Mouse (Mus musculus): ENCODE results near the gene Cs. TPM values are rescaled to one million over a fixed set of nuclear protein-coding genes. Genes with fewer than 3 reads are reported as not detected.

Gene Cs
- 18.2 TPM for polyA plus RNA-seq (2015; fragmentation: Illumina TruSeq; extraction: RNeasy Lipid Tissue Mini Kit (QIAGEN cat#74804); ENCODE audit: insufficient read depth, low read depth, low replicate concordance)

DNA sequence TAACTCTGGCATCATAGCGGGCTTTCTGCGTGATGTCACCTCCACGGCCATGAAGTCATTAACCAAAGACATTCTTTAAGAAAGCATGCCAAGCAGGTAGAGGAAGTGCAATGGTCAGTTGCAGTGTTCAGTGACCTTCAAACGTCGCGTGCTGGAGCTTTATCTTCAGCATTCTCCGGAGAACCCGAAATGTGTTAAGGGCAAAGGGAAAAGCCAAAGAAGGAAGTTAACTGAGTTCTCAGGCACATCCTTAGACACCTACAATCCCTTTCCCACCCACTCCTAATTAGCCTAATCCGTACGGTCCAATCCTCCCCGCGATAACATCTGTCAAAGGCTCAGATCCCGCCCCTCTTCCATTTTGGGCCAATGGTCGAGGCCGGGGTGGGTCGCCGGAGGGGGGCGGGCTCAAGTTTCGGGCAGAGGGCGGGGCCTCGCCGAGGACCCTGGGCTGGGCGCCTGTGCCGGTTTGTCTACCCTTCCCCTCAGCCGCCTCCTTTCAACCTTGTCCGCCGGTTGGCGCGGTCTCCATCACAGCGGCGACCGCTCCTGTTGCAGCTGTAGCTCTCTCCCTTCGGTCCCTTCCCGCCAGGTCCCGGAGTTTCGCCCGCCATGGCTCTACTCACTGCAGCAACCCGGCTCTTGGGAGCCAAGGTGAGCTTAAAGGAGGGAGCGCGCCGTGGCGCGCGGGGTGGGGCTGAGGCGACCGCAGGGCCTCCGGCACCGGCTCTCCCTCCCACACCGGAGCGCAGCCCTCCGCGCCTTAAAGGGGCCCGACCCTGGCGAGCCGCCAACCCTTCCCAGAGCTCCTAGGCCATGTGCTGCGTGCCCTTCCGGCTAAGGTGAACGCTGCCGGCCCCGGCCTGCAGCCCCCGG lies at the start of gene Cs:
TSS of gene Cs (plus strand) at position 429 of the 876 bp plus-strand sequence.

GRCm38 (mm10) chr10:128298702-128299171 lies 38.8 kb upstream of the Cs start, which contains the start of gene Il23a:
TSS of gene Il23a (minus strand) at chr10:128298752.

GRCm38 (mm10) chr10:128303126-128304021 lies 34.2 kb upstream of the Cs start, which contains the start of gene Pan2:
TSS of gene Pan2 (plus strand) at chr10:128303335.

DNA sequence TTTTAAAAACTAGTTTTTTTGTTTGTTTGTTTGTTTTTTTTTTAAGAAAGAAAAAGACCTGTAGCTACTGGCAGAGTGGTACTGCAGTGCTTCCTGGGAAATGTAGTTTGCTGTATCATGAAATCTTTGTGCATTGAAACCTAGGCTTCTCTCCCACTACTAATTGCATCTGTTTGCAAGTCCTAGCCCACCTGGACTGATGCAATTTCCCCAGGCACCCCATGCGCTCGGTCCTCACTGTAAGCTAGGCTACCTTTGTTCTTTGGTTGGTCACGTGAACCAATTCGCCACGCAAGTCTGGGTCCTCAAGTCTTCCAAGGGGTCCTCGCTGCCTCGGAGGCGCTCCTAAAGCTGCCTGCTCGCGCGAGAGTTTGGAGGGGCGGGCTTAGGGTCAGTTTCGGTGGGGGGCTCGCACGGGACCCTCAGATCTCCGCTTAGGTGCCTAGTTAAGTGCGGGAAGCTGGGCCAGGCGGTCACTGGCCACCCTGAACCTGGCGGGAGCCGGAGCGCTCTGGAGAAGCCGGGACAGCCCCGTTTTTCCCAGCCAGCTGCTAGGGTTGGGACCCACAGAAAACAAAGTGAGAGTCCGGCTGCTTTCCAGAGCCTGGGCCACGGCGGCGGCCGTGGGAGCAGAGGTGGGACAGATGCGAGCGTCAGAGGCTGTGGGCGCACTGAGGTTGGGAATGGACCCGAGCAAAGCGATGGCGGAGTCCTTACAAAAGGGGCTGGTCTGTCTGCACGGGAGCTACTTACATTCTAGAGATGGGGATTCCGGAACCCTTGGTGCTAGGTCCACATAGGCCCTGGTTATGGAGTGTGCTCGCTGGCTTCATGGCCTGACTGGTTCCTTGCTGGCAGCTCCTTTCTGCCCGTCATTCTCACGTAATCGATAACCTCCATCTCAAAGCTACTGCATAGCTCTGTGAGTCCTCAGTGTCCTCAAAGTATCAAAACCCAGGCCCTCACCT lies 15.1 kb upstream of the Cs start, which contains the start of gene Cnpy2:
TSS of gene Cnpy2 (plus strand) at position 319 of the 968 bp plus-strand sequence.

DNA sequence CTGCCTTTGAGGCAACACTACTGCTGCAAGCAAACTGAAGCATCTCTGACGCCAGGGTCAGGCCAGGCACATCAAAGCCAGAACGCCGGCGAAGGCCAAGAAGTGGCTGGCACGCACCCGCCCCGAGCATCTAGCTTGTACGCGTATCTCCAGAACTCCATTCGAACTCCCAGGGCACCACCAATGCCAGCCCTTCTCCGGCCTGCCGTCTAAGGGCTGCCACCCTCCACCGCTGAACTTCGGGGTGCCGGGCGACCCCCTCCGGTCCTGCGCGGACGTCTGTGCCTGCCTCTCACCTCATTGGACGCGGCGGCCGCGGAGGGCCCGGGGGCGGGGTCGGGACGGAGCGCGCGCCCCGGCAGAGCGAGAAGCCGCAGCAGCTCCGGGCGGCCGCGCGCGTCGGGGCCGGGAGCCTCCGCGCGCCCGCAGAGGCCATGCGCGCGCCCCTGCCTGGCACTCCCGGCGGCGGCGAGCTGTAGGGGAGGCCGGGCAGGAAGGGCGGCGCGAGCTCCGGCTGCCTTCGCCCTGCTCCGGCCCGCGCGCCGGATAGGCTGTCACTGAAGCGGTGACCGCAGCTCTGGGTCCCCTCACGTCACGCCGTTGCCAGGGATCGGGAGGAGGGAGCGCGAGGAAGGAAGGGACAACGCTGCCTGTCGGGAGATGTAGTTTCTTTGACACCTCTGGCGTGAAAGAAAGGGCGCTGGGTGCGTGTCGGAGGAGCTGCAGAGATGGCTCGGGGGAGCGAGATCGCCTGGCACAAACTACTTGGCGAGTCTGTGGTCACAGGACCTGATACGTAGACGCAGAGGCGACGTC lies 31.1 kb downstream of the Cs start, which contains the start of gene Coq10a:
TSS of gene Coq10a (minus strand) at position 596 of the 816 bp plus-strand sequence.

DNA sequence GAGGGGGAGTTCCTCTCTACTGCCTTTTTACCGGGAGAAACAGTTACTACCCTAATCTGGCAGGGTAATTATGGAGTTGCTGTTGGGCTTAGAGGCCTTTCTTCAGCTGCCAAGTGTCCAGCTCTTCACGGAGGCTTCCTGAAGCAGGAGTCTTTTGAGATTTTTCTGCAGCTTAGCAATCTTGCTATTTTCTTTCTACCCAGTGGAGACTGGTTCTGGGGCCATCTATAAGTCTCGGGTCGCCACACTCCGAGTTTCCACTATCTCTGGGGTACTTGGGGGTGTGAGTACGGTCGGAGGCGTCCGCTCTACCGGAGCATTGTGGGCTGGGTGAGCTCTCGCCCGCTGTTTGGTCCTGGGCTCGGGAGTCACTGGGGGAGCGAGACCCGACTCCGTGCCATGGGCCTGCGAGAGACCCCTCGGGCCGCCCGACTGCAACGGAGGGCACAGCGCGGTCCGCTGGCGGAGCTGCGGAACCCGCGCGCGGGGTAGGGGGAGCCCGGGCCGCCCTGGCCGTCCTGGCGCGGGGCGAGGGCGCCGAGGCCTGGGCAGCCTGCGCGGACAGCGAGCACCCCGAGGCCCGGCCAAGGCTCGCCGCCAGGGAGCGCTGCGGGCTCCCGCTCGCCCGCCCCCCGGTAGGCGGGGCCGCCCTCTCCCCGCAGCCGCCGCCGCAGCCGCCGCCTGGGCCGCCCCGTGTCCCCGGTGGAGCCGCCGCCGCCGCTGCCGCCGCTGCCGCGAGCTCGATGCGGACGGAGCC lies 39.1 kb downstream of the Cs start, which contains the start of gene Ankrd52:
TSS of gene Ankrd52 (plus strand) at position 661 of the 757 bp plus-strand sequence.

GRCm38 (mm10) chr10:128401056-128401455 lies 63.5 kb downstream of the Cs start, which contains the start of gene Slc39a5:
TSS of gene Slc39a5 (minus strand) at chr10:128401229.

DNA sequence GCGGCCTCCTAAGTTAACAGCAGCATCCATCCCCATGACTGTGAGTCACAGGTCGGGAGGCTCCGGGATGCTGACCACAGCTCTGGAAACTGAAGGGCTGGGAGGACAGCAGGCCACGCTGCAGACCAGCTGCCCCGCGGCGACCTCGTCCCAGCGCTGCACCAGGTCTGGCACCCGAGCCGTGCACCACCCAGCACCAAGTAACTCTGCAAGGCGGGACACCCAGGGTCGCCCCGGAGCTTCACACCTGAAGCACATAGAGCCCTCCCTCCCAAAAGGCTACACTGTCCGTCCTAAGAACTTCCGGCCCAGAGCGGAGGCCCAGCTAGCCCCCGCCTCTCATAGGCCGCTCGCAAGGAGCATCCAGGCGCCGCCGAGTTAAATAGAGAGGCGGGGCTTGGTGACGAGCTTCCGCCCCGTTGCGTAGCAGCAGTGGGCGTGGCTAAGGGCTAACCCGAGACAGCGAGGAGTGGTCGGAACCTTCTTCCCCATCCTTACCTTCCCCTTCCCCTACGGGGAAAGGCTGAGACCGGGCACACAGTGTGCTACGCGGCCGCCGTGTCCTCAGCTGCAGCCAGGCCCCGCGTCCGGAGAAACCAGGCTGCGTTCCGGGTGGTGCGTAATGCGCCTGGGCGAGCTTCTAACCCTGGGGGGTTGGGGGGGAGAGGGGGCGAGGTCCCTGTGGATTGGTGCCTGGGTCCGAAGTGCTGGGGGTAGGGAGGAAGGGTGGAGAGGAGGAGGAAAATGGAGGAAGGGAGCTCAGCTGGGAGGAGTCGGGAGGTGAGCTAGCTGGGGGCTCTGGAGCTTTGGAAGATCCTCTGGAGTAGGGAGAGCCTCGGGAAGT lies 73.9 kb downstream of the Cs start, which contains the start of the genes Nabp2 and Rnf41:
TSS of gene Nabp2 (minus strand) at position 282 of the 844 bp plus-strand sequence.
TSS of gene Rnf41 (plus strand) at position 447 of the 844 bp plus-strand sequence.

Other genes starting within 250 kb of the Cs start
- 9.4 TPM for gene Baz2a, start 246.2 kb upstream of the Cs start, polyA plus RNA-seq (2015; fragmentation: Illumina TruSeq; extraction: RNeasy Lipid Tissue Mini Kit (QIAGEN cat#74804); ENCODE audit: insufficient read depth, low read depth, low replicate concordance)
- 11.2 TPM for gene Rbms2, start 157.4 kb upstream of the Cs start, polyA plus RNA-seq (2015; fragmentation: Illumina TruSeq; extraction: RNeasy Lipid Tissue Mini Kit (QIAGEN cat#74804); ENCODE audit: insufficient read depth, low read depth, low replicate concordance)
- gene Gls2, start 143.3 kb upstream of the Cs start, polyA plus RNA-seq (2015; fragmentation: Illumina TruSeq; extraction: RNeasy Lipid Tissue Mini Kit (QIAGEN cat#74804); ENCODE audit: insufficient read depth, low read depth, low replicate concordance), result 37.5 TPM
- 6.0 TPM for gene Spryd4, start 125.9 kb upstream of the Cs start, polyA plus RNA-seq (2015; fragmentation: Illumina TruSeq; extraction: RNeasy Lipid Tissue Mini Kit (QIAGEN cat#74804); ENCODE audit: insufficient read depth, low read depth, low replicate concordance)
- gene Mip, start 111.9 kb upstream of the Cs start, polyA plus RNA-seq (2015; fragmentation: Illumina TruSeq; extraction: RNeasy Lipid Tissue Mini Kit (QIAGEN cat#74804); ENCODE audit: insufficient read depth, low read depth, low replicate concordance), result not detected
- 5.8 TPM for gene Timeless, start 105.7 kb upstream of the Cs start, polyA plus RNA-seq (2015; fragmentation: Illumina TruSeq; extraction: RNeasy Lipid Tissue Mini Kit (QIAGEN cat#74804); ENCODE audit: insufficient read depth, low read depth, low replicate concordance)
- not detected for gene Apon, start 83.6 kb upstream of the Cs start, polyA plus RNA-seq (2015; fragmentation: Illumina TruSeq; extraction: RNeasy Lipid Tissue Mini Kit (QIAGEN cat#74804); ENCODE audit: insufficient read depth, low read depth, low replicate concordance)
- not detected for gene Apof, start 69.1 kb upstream of the Cs start, polyA plus RNA-seq (2015; fragmentation: Illumina TruSeq; extraction: RNeasy Lipid Tissue Mini Kit (QIAGEN cat#74804); ENCODE audit: insufficient read depth, low read depth, low replicate concordance)
- 12.1 TPM for gene Stat2, start 67.2 kb upstream of the Cs start, polyA plus RNA-seq (2015; fragmentation: Illumina TruSeq; extraction: RNeasy Lipid Tissue Mini Kit (QIAGEN cat#74804); ENCODE audit: insufficient read depth, low read depth, low replicate concordance)
- not detected for gene Il23a, start 39.0 kb upstream of the Cs start, polyA plus RNA-seq (2015; fragmentation: Illumina TruSeq; extraction: RNeasy Lipid Tissue Mini Kit (QIAGEN cat#74804); ENCODE audit: insufficient read depth, low read depth, low replicate concordance)
- 14.3 TPM for gene Pan2, start 34.4 kb upstream of the Cs start, polyA plus RNA-seq (2015; fragmentation: Illumina TruSeq; extraction: RNeasy Lipid Tissue Mini Kit (QIAGEN cat#74804); ENCODE audit: insufficient read depth, low read depth, low replicate concordance)
- 55.2 TPM for gene Cnpy2, start 15.3 kb upstream of the Cs start, polyA plus RNA-seq (2015; fragmentation: Illumina TruSeq; extraction: RNeasy Lipid Tissue Mini Kit (QIAGEN cat#74804); ENCODE audit: insufficient read depth, low read depth, low replicate concordance)
- gene Coq10a, start 31.3 kb downstream of the Cs start, polyA plus RNA-seq (2015; fragmentation: Illumina TruSeq; extraction: RNeasy Lipid Tissue Mini Kit (QIAGEN cat#74804); ENCODE audit: insufficient read depth, low read depth, low replicate concordance), result 21.3 TPM
- gene Ankrd52, start 39.4 kb downstream of the Cs start, polyA plus RNA-seq (2015; fragmentation: Illumina TruSeq; extraction: RNeasy Lipid Tissue Mini Kit (QIAGEN cat#74804); ENCODE audit: insufficient read depth, low read depth, low replicate concordance), result 5.5 TPM
- 127 TPM for gene Slc39a5, start 63.5 kb downstream of the Cs start, polyA plus RNA-seq (2015; fragmentation: Illumina TruSeq; extraction: RNeasy Lipid Tissue Mini Kit (QIAGEN cat#74804); ENCODE audit: insufficient read depth, low read depth, low replicate concordance)
- gene Nabp2, start 73.8 kb downstream of the Cs start, polyA plus RNA-seq (2015; fragmentation: Illumina TruSeq; extraction: RNeasy Lipid Tissue Mini Kit (QIAGEN cat#74804); ENCODE audit: insufficient read depth, low read depth, low replicate concordance), result 17.0 TPM
- gene Rnf41, start 73.9 kb downstream of the Cs start, polyA plus RNA-seq (2015; fragmentation: Illumina TruSeq; extraction: RNeasy Lipid Tissue Mini Kit (QIAGEN cat#74804); ENCODE audit: insufficient read depth, low read depth, low replicate concordance), result 6.6 TPM
- 24.6 TPM for gene Smarcc2, start 121.5 kb downstream of the Cs start, polyA plus RNA-seq (2015; fragmentation: Illumina TruSeq; extraction: RNeasy Lipid Tissue Mini Kit (QIAGEN cat#74804); ENCODE audit: insufficient read depth, low read depth, low replicate concordance)
- gene Myl6, start 156.4 kb downstream of the Cs start, polyA plus RNA-seq (2015; fragmentation: Illumina TruSeq; extraction: RNeasy Lipid Tissue Mini Kit (QIAGEN cat#74804); ENCODE audit: insufficient read depth, low read depth, low replicate concordance), result 403 TPM
- not detected for gene Myl6b, start 161.0 kb downstream of the Cs start, polyA plus RNA-seq (2015; fragmentation: Illumina TruSeq; extraction: RNeasy Lipid Tissue Mini Kit (QIAGEN cat#74804); ENCODE audit: insufficient read depth, low read depth, low replicate concordance)
- 15.7 TPM for gene Esyt1, start 188.1 kb downstream of the Cs start, polyA plus RNA-seq (2015; fragmentation: Illumina TruSeq; extraction: RNeasy Lipid Tissue Mini Kit (QIAGEN cat#74804); ENCODE audit: insufficient read depth, low read depth, low replicate concordance)
- 2.5 TPM for gene Zc3h10, start 210.0 kb downstream of the Cs start, polyA plus RNA-seq (2015; fragmentation: Illumina TruSeq; extraction: RNeasy Lipid Tissue Mini Kit (QIAGEN cat#74804); ENCODE audit: insufficient read depth, low read depth, low replicate concordance)
- 2,737 TPM for gene Rpl41, start 211.6 kb downstream of the Cs start, polyA plus RNA-seq (2015; fragmentation: Illumina TruSeq; extraction: RNeasy Lipid Tissue Mini Kit (QIAGEN cat#74804); ENCODE audit: insufficient read depth, low read depth, low replicate concordance)
- gene Pa2g4, start 228.3 kb downstream of the Cs start, polyA plus RNA-seq (2015; fragmentation: Illumina TruSeq; extraction: RNeasy Lipid Tissue Mini Kit (QIAGEN cat#74804); ENCODE audit: insufficient read depth, low read depth, low replicate concordance), result 20.2 TPM

All from pancreas, adult 10 weeks (tissue).